Mouse (Mus musculus) liver, postnatal 0 days (tissue): ENCODE results near the gene Cnih2. TPM values are rescaled to one million over a fixed set of nuclear protein-coding genes. Genes with fewer than 3 reads are reported as not detected.

Source experiments
- ATAC-seq: fragments of 200-750 bp; cut with Nextera tagmentation; 2 replicates; pipeline ENCODE4 v1.8.0; 2017; ENCODE audit warnings: mild to moderate bottlenecking, moderate library complexity
- DNase-seq: peaks from one replicate; pipeline ENCODE4 v3.0.0-alpha.2; 2016
- H3K27ac ChIP-seq: fragments of 300-500 bp; sonication (generic); 2 replicates; pipeline ENCODE4 v1.5.1; 2014; ENCODE audit warnings: antibody characterized with exemption, moderate library complexity, mild to moderate bottlenecking, low read depth
- H3K27me3 ChIP-seq: fragments of 300-500 bp; sonication (generic); 2 replicates; pipeline ENCODE4 v1.6.1; 2014; ENCODE audit warnings: low read length, control low read depth, mixed read lengths; ENCODE audit not compliant: insufficient read depth
- H3K36me3 ChIP-seq: fragments of 300-500 bp; sonication (generic); replicated peaks from 2 replicates; pipeline ENCODE4 v1.6.1; 2014; ENCODE audit warnings: mild to moderate bottlenecking, control low read depth, low read length, moderate library complexity, mixed read lengths; ENCODE audit not compliant: insufficient read depth
- H3K4me1 ChIP-seq: fragments of 300-500 bp; sonication (generic); 2 replicates; pipeline ENCODE4 v1.6.1; 2014; ENCODE audit warnings: antibody characterized with exemption, mild to moderate bottlenecking, control low read depth; ENCODE audit not compliant: insufficient read depth
- H3K4me2 ChIP-seq: fragments of 300-500 bp; sonication (generic); 2 replicates; pipeline ENCODE4 v1.6.1; 2014; ENCODE audit warnings: low read depth, mild to moderate bottlenecking, low read length, moderate library complexity, mixed read lengths
- H3K4me3 ChIP-seq: fragments of 300-500 bp; sonication (generic); 2 replicates; pipeline ENCODE4 v1.5.1; 2014; ENCODE audit warnings: low read depth, low read length
- H3K9ac ChIP-seq: fragments of 300-500 bp; sonication (generic); replicated peaks from 2 replicates; pipeline ENCODE4 v1.6.1; 2014; ENCODE audit warnings: mild to moderate bottlenecking, moderate library complexity
- H3K9me3 ChIP-seq: fragments of 300-500 bp; sonication (generic); 2 replicates; pipeline ENCODE4 v1.6.1; 2016; ENCODE audit warnings: mild to moderate bottlenecking, control low read depth, low read length, mixed read lengths
- CTCF ChIP-seq: sonication (generic); IDR thresholded peaks from 2 replicates; pipeline ENCODE4 v1.5.1; 2016; ENCODE audit warnings: antibody characterized with exemption, low read depth
- EP300 ChIP-seq: IDR thresholded peaks from 2 replicates; pipeline ENCODE4 v1.6.1; 2016; ENCODE audit warnings: antibody characterized with exemption, low read depth, mild to moderate bottlenecking
- WGBS: fragments of 180-500 bp; shearing (Covaris S2); extraction: QIAGEN DNeasy Blood & Tissue Kit; methylation state at CpG from one replicate; pipeline ENCODE4 v1.1.7; 2014; ENCODE audit not compliant: insufficient replicate concordance; 5-methylcytosine and 5-hydroxymethylcytosine counted together
- polyA plus RNA-seq: library from polyadenylated mRNA; unstranded; fragments of >200 nt; fragmentation: Nextera tagmentation; extraction: Ambion mirVana; gene quantifications from 2 replicates; pipeline ENCODE4 v1.2.1, GENCODE M21; 2015

The Cnih2 gene
- polyA plus RNA-seq, 1 experiment from 2014 or later = 0.18 TPM

DNA sequence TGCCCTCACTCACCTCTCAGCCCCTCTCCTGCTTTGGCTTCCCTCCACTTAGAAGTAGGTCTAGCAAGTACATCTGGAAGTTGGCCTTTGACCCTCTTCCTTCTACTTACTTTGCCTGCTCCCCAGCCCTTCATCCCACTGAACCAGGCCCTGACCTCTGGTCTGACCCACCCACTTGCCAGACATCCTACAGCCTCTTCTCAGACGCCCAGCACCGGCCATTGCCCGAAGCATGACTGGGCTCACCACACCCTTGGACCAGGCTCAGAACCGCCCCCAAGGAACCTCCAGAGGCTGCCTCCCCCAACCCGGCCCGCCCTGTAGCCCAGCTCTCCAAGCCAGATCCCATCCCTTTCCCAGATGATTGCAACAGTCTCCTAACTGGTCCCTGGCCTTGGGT is 35.9 kb downstream of the Cnih2 start:
- 85% methylated on average over 6 of the region's 6 CpGs for WGBS
- Histone ChIP-seq H3K9ac (no peak overlapping the region), H3K4me3 (no peak overlapping the region), H3K9me3 (no peaks in the 10 kb centered on the region), H3K27ac (no peak overlapping the region), H3K4me1 (peaks cover 7% of the 10 kb centered on the region; the same call in 1 of the 2 replicates), H3K36me3 (no peaks in the 10 kb centered on the region), H3K27me3 (peaks cover 10% of the 10 kb centered on the region), H3K4me2 (no peak overlapping the region)
- DNase-seq (no peak), ATAC-seq (no peak)
- TF ChIP-seq CTCF (no peak), EP300 (no peak)

DNA sequence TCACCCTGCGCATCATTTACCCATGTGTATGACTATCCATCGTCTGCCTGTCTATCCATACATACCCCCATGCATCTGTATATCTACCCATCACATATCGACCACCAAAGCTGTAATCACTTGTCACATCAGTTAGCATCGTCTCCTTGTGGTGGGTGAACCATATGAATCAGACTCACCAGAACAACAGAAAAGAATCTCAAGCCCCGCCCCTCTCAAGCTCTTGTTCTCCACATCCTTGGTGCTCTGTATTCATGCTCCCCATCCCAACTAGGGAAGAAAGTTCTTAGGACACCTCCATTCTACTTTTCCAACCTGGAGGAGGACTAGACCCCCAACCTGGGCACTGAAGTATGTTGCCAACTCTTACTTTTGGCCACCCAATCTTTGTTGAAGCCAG is 36.3 kb downstream of the Cnih2 start:
- H3K27ac ChIP-seq = no peak overlapping the region
- no peak overlapping the region for H3K4me2 ChIP-seq
- H3K36me3 ChIP-seq = no peaks in the 10 kb centered on the region
- no peak for ATAC-seq
- no peak overlapping the region for H3K4me3 ChIP-seq
- peaks cover 6% of the 10 kb centered on the region; the same call in 1 of the 2 replicates for H3K4me1 ChIP-seq
- TF ChIP-seq CTCF = no peak
- no peak for TF ChIP-seq EP300
- H3K27me3 ChIP-seq = peaks cover 9% of the 10 kb centered on the region
- H3K9me3 ChIP-seq = no peaks in the 10 kb centered on the region
- H3K9ac ChIP-seq = no peak overlapping the region
- no peak for DNase-seq
- 70% methylated on average over 5 of the region's 5 CpGs for WGBS

DNA sequence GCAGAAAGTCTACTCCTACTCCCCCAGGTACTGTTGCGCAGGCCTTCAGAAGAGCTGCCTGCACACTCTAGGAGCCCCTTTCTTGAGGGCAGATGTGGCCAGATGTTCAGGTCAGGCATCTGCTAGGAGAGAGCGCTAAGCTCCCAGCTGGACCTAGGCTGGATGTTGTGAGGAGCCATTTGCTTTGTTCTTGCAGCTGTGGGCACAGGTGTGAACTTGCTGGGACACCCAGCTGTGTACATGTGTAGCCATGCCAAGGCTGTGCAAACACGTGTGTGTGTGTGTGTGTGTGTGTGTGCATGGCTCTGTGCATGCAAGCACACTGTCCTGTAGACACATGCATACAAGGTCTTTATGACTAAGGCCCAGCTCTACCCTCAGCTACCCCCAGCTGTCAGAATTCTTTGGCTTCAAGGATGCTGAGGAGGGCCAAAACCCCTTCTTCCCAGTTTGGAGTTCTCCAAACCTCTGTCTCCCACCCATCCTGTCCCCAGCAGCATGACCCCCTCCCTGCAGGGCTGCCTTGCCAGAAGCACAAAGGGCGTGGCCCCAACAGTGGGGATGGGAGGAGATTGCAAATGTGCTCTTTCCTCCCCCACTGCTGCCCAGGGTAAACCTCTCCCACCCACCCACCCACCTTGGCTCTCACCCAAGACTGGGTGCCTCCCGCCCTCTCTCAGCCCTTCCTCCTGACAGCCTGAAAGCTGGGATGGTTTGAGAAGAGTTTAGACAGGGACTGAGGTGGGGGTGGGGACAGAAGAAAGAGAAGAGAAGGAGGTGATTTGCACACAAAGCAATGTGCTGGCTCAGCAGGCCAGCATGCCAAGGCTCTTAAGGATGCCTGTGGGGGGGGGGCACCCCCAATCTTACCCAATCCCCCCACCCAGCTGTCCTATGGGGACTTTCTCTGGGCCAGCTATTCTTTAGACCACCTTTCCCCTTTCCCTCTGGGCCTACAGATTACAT is 37.7 kb downstream of the Cnih2 start:
- Histone ChIP-seq H3K9me3 (no peaks in the 10 kb centered on the region), H3K9ac (no peak overlapping the region), H3K36me3 (no peaks in the 10 kb centered on the region), H3K4me2 (no peak overlapping the region), H3K27me3 (peaks cover 6% of the 10 kb centered on the region), H3K4me1 (peaks cover 6% of the 10 kb centered on the region; the same call in 1 of the 2 replicates), H3K4me3 (no peak overlapping the region), H3K27ac (no peak overlapping the region)
- no peak for DNase-seq
- no peak for TF ChIP-seq CTCF
- ATAC-seq = no peak
- 45% methylated on average over 5 of the region's 5 CpGs for WGBS

GRCm38 (mm10) chr19:5058801-5059771 is 39.2 kb downstream of the Cnih2 start:
- ATAC-seq = no peak
- 23% methylated on average over 10 of the region's 10 CpGs for WGBS

DNA sequence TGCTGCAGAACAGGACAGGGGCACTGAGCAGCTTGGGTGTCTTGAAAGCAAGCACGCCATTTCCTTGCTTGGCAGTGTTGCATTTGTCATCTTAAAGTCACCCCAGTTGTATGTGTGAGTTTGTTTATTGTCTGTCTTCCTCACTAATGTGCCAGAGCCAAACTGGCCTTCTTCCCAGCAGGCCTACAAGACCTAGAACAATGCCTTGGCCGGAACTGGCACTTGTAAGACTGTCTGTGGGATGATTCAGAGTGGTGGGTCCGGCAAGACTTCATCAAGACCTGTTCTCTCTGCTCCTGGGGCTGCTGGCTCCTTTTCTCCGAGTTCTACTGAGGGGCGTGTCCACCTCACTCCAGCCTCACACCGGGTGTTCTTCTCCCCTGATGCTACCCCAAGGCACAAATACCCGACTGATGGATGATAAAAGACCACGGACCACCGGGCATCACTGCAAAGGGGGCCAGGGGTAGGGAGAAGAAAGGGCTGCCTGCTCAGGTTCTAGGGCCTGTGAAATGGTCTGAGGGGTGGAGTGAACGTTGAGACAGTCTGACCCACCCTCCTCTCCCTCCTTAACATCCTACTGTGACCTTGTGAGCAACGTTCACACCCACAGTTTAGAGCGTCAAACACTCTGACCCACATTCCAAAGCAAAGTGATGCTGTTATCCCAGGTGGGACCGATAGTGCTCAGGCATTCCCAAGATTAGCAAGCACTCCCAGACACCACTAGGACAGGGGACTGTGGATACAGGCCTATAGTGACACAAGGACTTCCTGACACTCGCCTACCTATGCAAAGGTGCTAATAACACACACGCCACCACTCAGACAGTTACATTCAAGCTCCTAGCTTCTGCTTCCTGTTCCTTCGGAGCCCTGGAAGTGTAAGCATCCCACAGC is 40.2 kb downstream of the Cnih2 start:
- Histone ChIP-seq H3K9ac (no peak overlapping the region), H3K36me3 (no peaks in the 10 kb centered on the region), H3K4me2 (no peak overlapping the region), H3K9me3 (no peaks in the 10 kb centered on the region), H3K27me3 (peaks cover 14% of the 10 kb centered on the region), H3K4me1 (peaks cover 6% of the 10 kb centered on the region; the same call in 1 of the 2 replicates), H3K4me3 (no peak overlapping the region), H3K27ac (no peak overlapping the region)
- DNase-seq (no peak), ATAC-seq (no peak)
- WGBS = 36% methylated on average over 16 of the region's 16 CpGs
- TF ChIP-seq CTCF (no peak), EP300 (no peak)

More at GRCm38 (mm10) chr19:5058801-5059771, 39.2 kb downstream of the Cnih2 start:
- no peak overlapping the region for H3K9ac ChIP-seq
- DNase-seq = no peak
- peak overlapping the region; percentile 34 for H3K27ac ChIP-seq
- no peak overlapping the region for H3K4me2 ChIP-seq
- TF ChIP-seq CTCF (no peak), EP300 (no peak)
- peaks cover 9% of the 10 kb centered on the region for H3K27me3 ChIP-seq
- peaks cover 6% of the 10 kb centered on the region; the same call in 1 of the 2 replicates for H3K4me1 ChIP-seq
- H3K4me3 ChIP-seq = no peak overlapping the region
- H3K36me3 ChIP-seq = no peaks in the 10 kb centered on the region
- H3K9me3 ChIP-seq = no peaks in the 10 kb centered on the region
